Mouse (Mus musculus): ENCODE results near the gene Trmu.
A peak's percentile ranks its signal among the peaks of the same experiment; 100 is the strongest.

Trmu gene

DNA sequence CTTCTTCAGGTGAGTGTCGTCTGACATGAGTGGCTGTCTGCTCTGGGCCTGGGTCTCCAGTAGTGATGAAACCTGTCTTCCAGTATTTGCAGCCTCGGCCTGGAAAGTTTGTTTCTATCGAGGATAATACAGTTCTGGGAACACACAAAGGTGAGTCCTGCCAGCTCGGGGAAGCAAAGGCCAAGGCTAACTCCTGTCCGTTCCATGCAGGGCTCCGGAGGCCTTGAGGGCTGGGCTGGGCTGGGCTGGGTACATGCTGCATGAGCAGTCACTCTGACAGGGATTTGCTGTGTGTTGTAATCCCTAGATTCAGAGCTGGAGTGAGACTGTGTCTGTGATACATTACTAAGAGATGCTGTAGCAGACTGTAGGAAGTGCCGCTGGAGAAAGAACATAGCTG, 14.8 kb downstream of the Trmu start:
- DNase-seq (ENCODE audit: extremely low read depth, insufficient read length, low spot score) = no peak

DNA sequence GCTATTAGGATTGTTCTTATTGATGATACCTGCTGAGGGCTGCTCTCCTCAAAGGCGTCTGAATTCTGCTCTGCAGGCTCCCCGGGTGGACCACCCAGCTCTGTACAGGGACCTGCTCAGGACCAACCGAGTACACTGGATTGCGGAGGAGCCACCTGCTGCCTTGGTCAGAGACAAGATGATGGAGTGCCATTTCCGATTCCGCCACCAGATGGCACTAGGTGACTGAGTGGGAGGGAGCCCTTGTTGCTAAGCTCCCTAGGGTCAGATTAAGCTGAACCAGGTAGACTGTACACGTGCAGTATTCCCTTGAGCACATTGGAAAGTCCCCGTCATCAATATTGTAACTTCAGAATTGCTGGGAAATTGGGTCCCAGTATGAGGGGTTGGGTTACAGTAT, 17.2 kb downstream of the Trmu start:
- no peak for DNase-seq (ENCODE audit: extremely low read depth, insufficient read length, low spot score)

GRCm38 (mm10) chr15:85897113-85897512, 18.0 kb downstream of the Trmu start:
- DNase-seq (ENCODE audit: extremely low read depth, insufficient read length, low spot score) = no peak

GRCm38 (mm10) chr15:85899396-85899795, 20.3 kb downstream of the Trmu start:
- no peak for DNase-seq (ENCODE audit: extremely low read depth, insufficient read length, low spot score)

DNA sequence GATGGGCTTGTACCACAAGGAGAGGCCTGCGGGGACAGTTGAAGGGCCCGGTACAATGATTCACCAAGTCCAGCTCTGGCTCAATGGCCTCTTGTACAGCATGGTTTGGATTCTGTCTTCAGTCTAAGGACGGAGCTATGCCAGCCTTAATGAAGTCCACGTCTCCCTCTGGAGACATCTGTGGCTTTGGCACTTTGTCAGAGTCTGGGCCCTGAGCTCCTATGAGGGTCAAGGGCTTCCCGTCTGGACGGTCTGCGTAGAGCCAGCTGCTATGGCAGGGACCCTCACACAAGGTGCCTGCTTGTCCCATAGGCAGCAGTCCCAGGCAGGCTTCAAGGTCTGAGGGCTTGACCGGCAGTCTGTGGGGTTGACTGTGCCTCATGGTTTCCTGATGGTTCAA, 21.2 kb downstream of the Trmu start:
- DNase-seq (ENCODE audit: extremely low read depth, insufficient read length, low spot score) = no peak

DNA sequence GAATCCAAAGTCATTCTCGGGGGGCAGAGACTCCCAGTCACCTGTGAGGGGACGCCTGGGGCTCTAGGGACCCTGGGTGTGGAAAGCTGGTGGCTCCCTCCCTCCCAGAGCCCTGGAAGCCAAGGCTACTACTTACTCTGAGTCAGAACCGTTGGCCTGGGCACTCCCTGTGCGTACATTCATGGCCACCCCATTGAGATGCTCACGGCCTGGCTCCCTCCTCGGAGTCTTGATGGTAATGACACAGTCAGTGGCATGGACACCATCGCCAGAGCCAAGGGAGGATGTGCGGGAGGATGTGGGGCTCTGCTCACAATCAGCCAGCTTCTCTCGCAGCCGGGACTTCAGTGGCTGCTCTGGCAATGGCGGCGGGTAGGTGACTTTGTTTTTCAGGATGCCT, 21.7 kb downstream of the Trmu start:
- DNase-seq (ENCODE audit: extremely low read depth, insufficient read length, low spot score) = no peak

- no peak for DNase-seq (ENCODE audit: extremely low read depth, insufficient read length, low spot score)
Measured at GRCm38 (mm10) chr15:85902505-85902904, 23.4 kb downstream of the Trmu start.

GRCm38 (mm10) chr15:85903826-85904225, 24.7 kb downstream of the Trmu start:
- DNase-seq (ENCODE audit: extremely low read depth, insufficient read length, low spot score) = peak; percentile 47

- peak; percentile 40 for DNase-seq (ENCODE audit: extremely low read depth, insufficient read length, low spot score)
Measured at GRCm38 (mm10) chr15:85908660-85909491, 29.8 kb downstream of the Trmu start.

DNA sequence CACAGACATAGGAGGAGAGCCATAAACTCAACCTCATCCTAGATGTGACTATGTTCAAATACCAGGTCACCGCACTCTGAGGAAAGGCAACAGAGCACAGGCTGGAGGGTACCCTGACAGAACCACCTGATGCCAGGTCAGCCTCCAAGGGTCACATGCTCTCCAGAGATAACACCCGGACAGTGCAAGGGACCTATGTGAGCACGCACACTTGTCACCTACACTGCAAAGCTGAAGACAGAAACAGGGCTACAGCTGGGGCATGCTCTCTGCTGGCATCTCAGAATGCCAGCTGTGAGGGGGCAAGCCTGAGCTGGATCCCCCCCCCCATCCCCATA, 30.3 kb downstream of the Trmu start:
- DNase-seq (ENCODE audit: extremely low read depth, insufficient read length, low spot score) = no peak

DNA sequence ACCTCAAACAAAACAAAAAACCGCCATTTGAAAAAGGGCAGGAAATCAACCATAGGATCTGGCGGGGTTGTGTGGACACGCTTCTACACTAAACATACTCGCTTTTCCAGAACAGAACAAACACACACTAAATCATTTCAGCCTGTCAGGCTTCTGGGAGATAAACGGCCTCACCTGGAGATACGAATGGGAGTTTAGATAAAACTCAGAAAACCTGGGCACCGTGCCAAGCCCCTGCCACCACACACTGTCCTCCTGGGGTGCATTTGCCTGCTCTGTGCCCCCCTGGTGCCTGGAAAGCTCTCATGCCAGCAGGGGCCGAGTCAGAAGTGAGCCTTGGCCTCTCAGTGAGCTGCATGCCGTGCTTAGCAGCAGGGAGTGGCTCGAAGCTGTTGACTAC, 30.8 kb downstream of the Trmu start:
- DNase-seq (ENCODE audit: extremely low read depth, insufficient read length, low spot score) = no peak

- DNase-seq (ENCODE audit: extremely low read depth, insufficient read length, low spot score) = peak; percentile 58
Measured at GRCm38 (mm10) chr15:85913605-85914004, 34.5 kb downstream of the Trmu start.

GRCm38 (mm10) chr15:85919191-85919891, 40.2 kb downstream of the Trmu start:
- DNase-seq (ENCODE audit: extremely low read depth, insufficient read length, low spot score) = no peak

- DNase-seq (ENCODE audit: extremely low read depth, insufficient read length, low spot score) = no peak
Measured at GRCm38 (mm10) chr15:85919892-85920248, 40.8 kb downstream of the Trmu start.

- DNase-seq (ENCODE audit: extremely low read depth, insufficient read length, low spot score) = no peak
Measured at GRCm38 (mm10) chr15:85921855-85922254, 42.7 kb downstream of the Trmu start.

- no peak for DNase-seq (ENCODE audit: extremely low read depth, insufficient read length, low spot score)
Measured at GRCm38 (mm10) chr15:85928161-85928560, 49.0 kb downstream of the Trmu start.

- DNase-seq (ENCODE audit: extremely low read depth, insufficient read length, low spot score) = peak; percentile 41
Measured at GRCm38 (mm10) chr15:85935627-85936049, 56.5 kb downstream of the Trmu start.
